Mouse (Mus musculus): ENCODE measurements at regions not wholly inside any gene's neighbourhood (a gene's known extent, or its start where the extent isn't known, plus 50 kb on each side); places are given as distances from the start of the nearest gene placed in this dataset.
A peak's percentile ranks its signal among the peaks of the same experiment; 100 is the strongest.

DNA sequence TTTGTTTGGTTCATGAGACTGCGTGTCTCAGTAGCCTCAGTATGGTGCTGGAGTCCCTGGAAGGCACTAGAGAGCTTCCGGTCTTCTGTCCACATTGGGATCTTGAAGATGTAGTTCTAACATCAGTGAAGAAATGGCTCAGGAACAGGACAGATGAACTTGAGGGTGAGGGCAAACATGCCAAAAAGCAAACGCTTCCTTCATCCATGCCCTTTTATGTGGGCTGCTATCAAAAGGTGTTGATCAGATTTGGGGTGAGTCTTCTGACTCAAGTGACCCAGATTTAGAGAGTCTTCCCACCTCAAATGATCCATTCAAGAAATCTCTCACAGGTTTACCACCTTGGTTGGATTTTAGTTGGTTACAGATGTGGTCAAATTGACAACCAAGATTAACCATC is 304.1 kb upstream of the Klf3 start:
- DNase-seq = no peak

DNA sequence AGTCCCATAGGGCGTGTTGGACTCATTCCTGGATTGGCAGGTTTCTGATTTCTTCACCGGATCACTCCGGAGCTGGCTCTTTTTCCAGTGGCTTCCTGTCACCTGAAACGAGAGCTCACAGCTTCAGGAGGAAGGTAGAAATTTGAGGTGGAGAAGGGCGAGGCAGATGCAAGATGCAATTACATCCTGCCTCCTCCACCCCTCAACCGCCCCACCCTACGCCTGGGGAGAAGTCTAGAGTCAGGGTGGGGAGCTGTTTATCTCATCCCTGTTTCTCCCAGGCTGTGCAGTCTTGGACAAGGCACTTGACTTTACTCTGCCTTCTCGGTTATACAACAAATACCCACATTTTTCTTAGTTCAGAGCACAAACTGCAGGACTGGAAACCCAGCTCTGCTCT is 302.8 kb upstream of the Klf3 start:
- no peak for DNase-seq

DNA sequence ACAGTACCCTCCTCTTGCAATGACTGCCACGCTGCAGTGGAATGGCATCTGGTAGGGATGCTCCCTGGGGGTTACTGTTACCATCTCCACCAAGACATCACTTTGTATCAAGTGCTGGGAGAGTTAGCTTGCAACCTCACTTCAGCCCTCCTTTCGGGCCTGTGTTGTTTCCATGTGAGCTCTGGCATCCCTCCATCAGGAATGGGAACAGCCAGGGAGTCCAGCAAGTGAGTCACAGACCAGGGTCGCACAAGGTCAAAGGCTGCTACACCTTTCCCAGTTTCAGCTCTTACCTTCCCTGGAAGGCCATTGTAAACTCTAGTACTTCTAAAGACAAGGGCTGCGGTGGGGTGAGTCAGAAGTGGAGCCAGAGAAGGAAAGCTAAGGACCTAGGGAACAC is 302.3 kb upstream of the Klf3 start:
- peak; percentile 54 for DNase-seq

DNA sequence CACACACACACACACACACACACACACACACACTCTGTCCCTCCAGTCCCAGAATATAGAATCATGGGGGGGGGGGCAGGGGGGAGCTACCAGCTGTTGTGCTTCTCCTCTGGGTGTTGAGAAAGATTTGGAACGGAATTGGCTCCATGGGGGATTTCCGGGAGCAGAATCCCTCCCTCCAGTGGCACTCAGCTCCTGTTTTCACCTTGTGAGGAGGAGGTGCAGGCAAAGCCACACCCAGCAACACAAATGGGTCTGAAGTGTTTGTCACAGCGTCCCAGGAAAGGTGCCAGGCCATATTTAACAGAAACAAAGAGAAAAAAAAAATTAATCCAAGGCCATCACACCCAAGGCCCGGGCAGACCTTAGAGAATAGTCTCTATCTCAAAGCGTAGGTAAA is 301.4 kb upstream of the Klf3 start:
- DNase-seq = no peak

DNA sequence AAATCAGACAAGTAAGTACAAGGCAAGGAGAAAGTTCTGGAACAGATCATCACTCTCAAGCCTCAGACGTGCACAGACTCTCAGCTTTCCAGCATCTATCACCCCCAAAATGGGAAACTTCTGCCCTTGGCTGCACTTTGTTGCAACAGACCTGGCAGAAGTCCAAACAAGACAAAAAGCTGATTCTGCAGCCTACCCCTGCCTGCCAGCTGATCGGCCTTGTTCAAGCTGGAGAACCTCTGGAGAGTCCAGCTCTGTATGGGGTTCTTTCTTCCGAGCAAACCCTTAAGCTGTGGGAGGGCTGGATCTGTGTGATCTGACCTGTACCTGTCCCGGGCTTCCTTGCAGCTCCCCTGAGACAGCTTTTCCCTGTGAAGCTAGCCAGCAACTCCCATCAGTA is 299.7 kb upstream of the Klf3 start:
- DNase-seq = peak; percentile 88

DNA sequence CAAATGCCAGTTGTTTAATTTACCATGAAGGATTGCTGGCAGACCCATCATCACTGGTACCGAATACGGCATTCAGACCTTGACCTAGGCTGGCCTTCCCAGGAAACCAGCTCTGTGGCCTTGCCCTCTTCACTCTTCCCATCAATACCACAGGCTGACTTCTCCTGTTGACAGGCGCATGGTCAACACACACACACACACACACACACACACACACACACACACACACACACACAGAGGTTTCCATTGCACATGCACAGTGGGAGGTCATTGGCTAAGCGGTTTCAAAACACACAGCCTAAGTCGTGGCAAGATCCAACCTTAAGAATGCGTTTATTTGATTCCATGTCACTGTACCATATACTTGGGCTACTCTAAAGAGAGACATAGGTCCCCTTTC is 298.7 kb upstream of the Klf3 start:
- peak; percentile 44 for DNase-seq

DNA sequence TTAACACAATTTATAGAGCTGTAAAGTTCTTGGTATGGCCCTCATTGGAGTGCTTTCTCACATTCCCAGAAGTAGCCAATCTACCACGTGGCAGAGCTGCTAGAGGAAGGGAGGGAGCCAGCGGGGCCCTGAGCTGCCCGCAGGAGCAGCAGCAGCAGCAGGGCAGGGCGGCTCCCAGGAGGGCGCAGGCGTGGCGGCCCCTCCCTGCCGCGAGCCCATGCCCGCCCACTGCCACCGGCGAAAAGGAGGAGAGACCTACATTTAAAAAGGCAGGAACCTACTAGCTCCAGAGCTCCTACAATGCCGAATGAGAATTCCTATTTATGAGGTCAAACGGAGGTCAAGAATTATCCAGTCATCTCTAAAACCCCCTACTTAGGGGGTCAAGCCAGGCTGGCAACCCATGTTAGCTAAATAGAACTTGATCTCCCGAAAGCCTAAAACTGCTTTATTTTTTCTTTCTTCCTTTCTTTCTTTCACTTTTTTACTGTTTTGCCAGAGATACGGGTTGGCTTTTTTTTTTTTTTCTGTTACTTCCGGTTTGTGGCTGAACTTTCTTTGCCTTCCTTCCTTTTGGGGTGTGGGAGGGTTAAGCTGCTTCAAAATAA is 297.9 kb upstream of the Klf3 start:
- DNase-seq = peak; percentile 89

DNA sequence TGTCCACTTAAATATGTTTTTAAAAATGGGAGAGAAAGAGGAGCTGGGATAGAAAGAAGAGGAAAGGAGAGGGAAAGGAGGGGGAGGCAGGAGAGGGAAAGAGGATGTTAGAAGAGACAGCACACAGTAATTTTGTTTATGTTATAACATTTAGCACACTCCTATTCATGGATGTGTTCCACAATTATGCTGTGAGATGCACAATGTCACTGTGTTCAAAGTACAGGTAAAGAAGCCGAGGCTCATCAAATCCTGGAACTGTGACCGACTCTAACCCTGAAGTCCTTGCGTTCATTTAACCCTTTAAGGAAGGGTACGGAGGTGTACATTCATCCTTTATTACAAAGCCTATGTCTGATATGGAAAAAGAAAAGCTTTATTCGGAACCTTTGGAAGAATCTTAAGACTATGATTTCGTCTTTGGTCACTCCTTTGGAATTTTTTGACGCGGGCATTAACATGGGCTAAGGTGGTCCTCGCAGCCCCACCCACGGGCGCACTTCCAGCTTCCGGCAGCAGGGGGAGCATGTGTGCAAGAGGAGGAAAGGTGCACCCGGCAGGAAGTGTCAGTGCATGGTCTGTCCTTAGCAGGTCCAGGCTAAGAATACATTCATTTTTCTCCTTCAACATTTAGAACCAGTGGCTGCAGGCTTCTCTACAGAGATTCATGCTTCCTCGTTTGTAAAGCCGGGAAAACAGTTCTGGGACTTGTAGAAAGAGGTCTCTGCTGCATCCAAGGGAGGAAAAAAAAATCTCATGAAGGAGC is 297.2 kb upstream of the Klf3 start:
- peak; percentile 86 for DNase-seq

DNA sequence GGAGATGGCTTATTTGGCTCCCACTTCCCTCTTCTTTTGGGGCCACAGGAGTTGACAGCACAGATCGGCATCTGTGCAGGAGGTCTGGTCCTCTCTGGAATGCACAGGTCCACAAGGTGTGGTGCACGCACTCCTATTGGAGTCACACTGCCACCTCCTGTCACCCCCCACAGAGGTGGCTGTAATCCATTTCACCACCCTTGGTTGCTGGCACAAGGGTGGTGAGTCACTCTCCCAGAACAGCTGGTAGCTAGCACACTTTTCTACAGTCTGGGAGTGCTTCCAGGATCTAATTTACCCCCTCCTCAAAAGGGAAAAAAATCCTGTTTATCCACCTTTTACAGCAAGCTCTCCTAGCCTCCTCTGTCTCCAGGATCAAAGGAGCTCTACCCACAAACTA is 294.6 kb upstream of the Klf3 start:
- peak; percentile 63 for DNase-seq

DNA sequence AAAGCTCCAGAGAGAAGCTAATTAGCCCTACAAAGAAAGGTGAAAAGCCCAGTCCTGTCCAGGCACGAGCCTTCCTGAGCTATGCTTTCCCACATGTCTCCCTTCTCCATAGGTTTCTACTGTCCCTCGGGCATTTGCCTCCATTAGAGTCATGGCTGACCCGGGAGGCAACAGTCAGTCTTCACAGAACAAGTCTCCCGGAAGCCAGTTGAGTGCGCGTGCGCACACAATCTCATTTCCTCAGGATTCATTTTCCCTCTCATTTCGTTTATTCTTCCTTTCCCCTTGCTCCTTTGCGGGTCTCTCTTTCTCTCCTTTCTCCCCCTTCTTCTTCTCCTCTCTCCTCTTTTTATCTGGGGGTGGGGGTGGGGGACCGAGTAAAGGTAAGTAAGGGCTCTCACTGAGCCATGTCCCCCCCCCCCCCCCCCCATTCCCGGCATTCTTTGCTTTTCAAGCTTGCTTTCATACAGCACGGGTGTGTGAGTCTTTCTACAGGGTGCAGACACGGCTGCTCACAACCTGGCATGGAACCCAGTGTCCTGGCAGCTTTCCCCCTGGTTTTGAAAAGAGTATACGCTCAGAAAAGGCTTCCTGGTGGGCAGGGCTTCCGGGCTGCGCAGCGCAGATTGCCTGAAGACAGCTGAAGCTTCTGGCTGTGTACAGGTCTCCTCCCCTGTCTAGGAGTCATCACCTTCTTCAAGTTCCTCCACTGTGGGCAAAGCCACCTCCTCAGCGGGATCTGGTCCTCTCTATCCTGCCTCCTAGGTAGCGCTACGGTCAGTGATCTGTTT is 289.8 kb upstream of the Klf3 start:
- DNase-seq = no peak

DNA sequence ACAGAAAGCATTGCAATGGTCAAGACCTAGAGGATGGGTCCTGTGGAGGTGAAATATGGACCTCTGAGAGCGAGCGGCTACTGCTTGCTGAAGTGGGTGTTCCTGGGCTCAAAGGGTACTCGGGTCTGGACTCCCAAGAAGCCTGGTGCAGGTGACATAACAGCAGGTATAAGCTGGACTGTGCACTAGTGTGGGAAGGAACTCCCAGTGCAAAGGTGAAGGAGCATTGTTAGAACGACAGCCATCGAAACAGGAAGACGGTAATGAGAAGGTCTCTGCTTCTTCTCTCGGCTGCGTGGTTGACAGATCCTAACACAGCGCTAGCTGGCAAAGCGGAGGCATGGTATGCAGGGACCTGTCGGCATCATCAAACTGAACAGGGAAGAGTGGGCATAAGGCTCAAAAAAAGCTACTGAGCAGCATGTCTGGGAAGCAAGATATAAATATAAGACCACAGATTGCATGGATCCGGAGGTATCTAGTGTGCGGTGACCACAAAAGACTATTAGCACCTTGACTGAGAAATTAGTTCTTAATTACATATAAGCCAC is 287.0 kb upstream of the Klf3 start:
- DNase-seq = no peak

DNA sequence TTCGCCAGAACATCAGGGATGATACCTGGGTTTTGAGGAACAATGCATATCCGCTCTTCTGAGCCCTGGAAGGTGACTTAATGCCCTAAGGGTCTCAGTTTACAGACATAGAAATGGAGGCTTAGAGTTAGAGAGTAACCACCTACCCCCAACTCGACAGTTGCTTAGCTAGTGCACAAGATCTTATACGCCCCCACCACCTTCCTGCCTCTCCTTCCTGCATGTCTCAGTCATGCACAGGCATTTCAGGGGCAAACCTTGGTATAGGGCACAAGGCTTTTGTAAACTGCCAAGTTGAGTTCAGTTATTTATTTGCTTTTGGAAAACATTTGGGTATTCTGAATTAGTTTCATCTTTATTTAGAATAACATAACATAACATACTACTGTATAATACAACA is 285.9 kb upstream of the Klf3 start:
- DNase-seq = no peak

DNA sequence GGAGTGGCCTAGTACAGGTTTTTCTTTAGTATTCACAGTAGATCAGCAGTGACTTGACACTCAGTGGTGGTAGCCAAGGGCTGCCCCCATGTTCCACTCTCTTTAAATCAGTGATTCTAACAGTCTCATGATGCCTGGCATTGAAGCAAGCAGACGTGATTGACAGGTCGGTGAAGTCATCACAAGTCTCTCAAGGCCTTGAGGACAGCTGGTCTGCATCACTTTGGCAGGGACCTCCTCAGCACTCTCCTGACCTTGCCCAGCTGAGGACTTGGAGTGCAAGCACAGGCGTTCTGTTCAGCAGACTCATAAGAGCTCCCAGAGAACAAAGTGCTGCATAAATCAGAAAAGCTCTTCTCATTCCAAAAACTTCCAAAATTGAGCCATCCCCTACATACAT is 285.4 kb upstream of the Klf3 start:
- DNase-seq = peak; percentile 85

DNA sequence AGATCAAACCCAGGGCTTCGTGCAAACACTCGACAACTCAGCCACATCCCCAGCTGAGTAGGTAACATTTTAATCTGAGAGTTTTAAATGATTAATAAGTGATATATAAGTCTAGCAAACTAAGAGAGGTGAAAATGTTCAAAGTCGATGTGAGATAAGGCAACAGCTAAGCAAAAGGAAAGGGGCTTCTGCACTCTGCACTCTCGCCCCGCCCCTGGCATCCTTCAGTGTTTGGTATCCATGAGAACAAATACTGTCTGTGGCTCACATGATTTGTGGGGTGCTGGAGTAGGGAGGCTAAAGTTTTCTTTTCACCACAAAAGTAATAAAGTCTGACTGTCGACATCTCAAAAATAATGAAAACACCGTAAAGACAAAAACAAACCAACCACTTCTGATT is 284.2 kb upstream of the Klf3 start:
- DNase-seq = no peak

DNA sequence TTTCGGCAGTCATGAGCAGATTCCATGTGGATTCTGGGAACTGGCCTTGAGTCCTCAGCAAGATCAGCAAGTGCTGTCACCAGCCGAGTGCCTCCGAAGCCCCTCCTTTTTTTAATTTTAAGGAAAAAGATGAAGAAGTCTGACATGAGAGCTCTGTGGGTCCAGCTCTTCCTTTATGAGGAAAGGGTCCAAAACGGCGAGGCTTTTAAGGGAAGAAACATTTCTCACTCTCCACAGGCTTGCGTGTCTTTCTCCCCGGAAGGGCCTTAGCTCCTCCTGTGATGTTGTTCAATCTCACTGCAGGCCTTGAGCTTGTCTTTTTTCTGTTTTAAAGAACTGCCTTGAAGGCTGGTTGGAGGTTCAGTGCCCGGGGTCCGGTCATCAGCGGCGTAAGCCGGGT is 283.5 kb upstream of the Klf3 start:
- DNase-seq = peak; percentile 38

DNA sequence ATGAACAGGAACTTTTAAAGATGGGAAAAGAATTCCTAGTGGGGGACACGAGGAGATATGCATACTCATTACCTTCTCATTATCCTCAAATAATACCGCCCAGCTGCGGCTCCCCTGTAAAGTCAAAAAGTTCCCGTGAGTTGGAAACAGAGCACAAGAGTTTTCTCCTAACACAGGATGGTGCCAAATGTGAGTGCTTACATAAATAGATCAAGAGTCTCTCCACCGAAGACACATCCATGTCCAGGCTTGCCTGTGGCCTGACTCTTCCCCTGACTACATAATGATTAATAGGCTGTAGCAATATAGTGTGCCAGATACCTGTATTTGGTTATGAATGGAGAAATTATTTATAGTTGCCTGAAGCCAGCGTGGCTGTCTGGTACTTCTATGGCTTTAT is 281.8 kb upstream of the Klf3 start:
- DNase-seq = no peak

DNA sequence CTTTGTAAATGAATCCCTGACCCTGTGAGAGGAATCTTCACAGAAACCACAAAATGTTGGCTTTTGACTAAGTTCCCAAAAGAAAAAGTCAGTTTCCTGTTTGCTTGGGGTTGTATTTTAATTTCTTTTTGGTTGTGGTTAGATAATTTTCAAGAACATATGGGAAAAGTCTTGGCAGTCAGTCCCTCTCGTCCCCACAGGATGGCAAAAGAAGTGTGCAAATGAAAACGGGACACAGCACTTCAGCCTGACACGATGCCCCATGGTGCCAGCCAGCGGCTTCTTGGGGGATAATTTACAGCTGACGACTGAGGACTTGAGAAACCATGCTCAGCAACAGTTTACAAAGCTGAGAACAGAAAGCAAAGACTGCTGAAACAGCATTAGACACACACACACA is 281.2 kb upstream of the Klf3 start:
- no peak for DNase-seq

DNA sequence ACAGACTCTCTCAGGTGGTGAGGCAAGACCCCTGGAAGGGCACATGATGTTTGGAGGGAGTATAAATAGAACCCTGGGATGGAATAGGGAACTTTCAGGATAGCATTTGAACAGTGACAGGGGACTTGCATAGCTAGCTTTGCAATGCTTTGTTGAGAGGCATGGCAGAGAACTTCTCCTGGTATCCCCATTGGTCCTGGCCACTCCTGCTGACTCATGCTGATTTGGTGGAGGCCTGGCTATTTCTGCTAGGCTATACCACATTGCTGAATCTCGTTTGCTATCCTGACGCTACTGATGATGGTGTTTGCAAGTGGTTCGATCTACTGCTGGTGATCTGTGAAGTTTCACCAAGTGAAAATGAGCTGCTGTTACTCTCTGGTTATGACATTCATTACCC is 276.7 kb upstream of the Klf3 start:
- no peak for DNase-seq

DNA sequence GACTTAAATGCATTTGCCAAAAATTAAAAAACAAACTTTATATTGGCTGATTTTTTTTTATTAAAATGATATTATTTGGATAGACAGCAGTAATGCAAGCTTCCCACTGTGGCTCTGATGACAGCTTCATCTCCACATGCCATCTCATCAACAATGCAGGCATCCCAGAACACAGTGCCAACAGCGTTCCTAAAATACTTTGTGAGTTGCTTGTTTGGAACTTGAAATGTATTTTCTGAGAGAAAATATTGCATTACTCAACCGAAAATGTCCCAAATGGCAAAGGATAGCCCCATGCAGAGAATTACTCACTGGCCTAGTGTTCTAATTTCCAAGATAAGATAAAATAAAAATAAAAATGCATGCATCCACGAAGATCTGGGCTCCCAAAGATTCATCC is 275.2 kb upstream of the Klf3 start:
- no peak for DNase-seq

DNA sequence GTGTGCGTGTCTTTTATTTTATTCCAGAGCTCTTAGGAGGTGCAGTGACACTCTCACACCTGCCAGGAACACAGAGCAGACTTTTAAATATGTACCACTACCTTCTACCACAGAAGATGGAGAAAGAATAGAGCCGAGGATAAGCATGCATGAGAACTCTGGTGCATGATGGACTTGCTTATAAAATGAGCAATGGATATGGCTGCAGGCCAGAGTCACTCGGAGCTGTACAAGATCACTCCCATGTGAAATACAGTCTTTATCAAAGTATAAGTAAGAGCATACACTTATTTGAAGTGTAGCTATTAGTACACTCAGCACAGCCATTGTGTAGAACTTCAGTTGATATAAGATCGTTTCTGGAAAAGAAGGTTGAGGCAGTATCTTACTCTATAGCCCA is 268.8 kb upstream of the Klf3 start:
- no peak for DNase-seq

DNA sequence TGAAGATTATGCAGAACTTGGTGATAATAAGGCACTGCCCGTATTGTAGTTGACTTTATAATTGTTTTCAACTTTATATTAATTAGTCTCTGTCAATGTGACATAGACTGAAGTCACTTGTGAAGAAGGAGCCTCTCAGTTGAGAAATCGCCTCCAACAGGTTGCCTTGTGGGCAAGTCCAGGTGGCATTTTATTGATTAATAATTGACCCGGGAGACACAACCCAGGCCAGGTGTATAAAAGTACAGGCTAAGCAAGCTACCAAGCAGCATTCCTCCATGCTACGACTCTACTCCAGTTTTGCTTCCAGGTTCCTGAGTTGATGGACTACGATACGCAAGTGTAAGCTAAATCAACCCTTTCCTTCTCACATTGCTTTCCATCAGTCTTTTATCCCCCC is 268.2 kb upstream of the Klf3 start:
- DNase-seq = no peak

DNA sequence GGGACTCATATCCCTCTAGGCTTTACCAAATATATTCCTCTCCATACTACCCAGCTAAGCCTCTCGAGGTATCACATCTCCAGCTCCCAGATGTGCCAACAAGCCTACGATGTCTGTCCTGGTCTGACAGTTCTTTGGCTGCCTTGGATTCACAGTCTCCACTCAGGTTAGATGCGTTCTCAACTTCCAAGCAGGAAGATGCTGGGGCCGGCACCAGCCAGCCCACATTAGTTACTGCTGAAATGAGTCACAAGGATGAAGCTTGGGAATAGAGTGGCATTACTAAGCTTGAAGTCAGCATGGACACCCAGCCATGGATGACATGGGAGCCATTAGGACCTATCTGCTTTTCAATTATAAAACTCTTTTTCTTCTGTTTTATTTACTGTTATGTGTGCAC is 267.6 kb upstream of the Klf3 start:
- no peak for DNase-seq
